Mouse (Mus musculus) intestine, embryonic 15.5 days (tissue): ENCODE results near the gene Agpat4. TPM values are rescaled to one million over a fixed set of nuclear protein-coding genes. Genes with fewer than 3 reads are reported as not detected.

ENCODE experiments used
- polyA plus RNA-seq: library from polyadenylated mRNA; unstranded; fragments of >200 nt; fragmentation: Nextera tagmentation; extraction: Ambion mirVana; gene quantifications from 2 replicates; pipeline ENCODE4 v1.2.1, GENCODE M21; 2015

Gene Agpat4
- polyA plus RNA-seq, 1 experiment from 2014 or later = 19.6 TPM

Other genes with a start within 250 kb of the Agpat4 start
- 33.0 and 43.9 TPM in 2 replicates for gene Map3k4, start 200.1 kb downstream of the Agpat4 start, polyA plus RNA-seq